Mouse (Mus musculus) gastrocnemius, adult 18-20 months (tissue): ENCODE measurements around the gene Tgm1. TPM values are rescaled to one million over a fixed set of nuclear protein-coding genes. Genes with fewer than 3 reads are reported as not detected.

ENCODE experiments used
- DNase-seq: peaks from one replicate; pipeline ENCODE4 v3.0.0; 2021; ENCODE audit warnings: low spot score
- long read RNA-seq, 2 experiments: library from polyadenylated mRNA; stranded (forward); transcript quantifications; one replicate each; pipeline ENCODE4 v2.0.0; 2021
- total RNA-seq, 2 experiments: library from RNA; stranded (reverse); gene quantifications; 2 replicates each; pipeline ENCODE4 v1.2.3; 2021

Gene Tgm1
- under 1 TPM in 1 of 2 experiments, not detected in 1; 0.17 TPM for total RNA-seq
- long read RNA-seq, experiment 1 = 0 reads
- long read RNA-seq, experiment 2 = 0 reads

- DNase-seq = no peak
These were observed at the start of gene Tgm1 for GRCm38 (mm10) chr14:55713729-55714122. TSS of gene Tgm1 (minus strand) at chr14:55713926.

- DNase-seq = no peak
These were observed 49.4 kb upstream of the Tgm1 start for GRCm38 (mm10) chr14:55763166-55763565.

- peak; percentile 29 for DNase-seq
These were observed 48.5 kb upstream of the Tgm1 start for GRCm38 (mm10) chr14:55762001-55762821.

- no peak for DNase-seq
These were observed 47.4 kb upstream of the Tgm1 start, which contains the start of gene Ltb4r2 for GRCm38 (mm10) chr14:55761163-55761562. TSS of gene Ltb4r2 (plus strand) at chr14:55761428.

DNA sequence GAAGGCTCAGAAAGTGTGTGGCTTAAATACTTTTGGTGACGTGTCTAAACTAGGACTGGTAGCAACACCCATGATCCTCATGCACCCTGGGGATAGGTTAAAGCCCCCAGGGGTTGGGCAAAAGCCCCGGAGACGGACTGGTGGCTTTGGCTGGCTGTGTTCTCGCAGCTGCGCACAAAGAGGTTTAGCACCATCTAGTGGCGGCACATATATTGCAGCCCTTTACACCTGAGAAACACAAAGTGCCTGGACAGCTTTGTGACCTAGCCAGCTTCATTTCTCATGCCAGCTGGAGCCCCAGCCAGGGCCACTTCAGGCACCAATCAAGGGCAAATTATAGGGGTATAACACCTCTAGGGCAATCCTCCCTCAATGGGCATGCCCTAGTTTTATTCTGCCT, 46.4 kb upstream of the Tgm1 start:
- peak; percentile 85 for DNase-seq

DNA sequence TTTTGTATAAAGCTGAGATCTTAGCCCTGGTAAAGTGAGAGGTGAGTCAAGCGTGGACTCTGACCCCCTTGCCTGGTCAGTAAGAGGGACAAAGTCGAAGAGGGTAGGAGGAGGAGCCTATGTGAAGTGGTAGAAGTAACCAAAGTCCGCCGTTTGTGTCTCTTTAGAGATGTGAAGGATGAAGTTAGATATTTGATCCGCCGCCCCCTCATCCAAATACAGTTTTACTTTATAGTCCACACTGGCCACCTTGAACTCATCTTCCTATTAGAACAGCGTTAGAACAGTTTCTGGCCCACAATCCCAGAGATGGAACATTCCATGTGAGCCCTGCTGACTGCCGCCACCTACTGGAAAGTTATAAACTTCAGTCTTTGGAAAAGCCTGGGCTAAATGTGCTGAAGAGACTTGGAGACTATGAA, 44.6 kb upstream of the Tgm1 start, which contains the start of gene Cideb:
Cideb (minus strand) TSS at position 96 of the 422 bp plus-strand sequence.
- DNase-seq = peak; percentile 52

DNA sequence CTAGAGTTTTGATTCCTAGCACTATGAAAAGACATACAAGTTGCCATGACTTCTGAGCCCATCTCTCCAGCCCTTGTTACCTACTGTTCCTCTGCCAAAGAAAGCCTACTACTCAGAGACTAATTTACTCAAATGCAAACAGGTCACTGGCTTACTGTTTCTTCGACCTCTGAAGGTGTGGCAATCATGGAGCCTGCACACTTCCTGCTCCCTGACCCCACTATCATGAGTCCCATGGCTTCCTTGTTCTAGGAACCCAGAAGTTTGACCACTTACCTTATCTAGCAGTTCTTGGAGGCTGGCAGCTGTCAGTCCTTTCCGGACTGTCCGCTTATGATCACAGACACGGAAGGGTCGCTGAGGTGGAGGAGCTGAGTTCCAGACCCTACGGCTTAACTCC, 43.8 kb upstream of the Tgm1 start:
- no peak for DNase-seq

GRCm38 (mm10) chr14:55747051-55747847, 33.5 kb upstream of the Tgm1 start:
- DNase-seq = no peak

DNA sequence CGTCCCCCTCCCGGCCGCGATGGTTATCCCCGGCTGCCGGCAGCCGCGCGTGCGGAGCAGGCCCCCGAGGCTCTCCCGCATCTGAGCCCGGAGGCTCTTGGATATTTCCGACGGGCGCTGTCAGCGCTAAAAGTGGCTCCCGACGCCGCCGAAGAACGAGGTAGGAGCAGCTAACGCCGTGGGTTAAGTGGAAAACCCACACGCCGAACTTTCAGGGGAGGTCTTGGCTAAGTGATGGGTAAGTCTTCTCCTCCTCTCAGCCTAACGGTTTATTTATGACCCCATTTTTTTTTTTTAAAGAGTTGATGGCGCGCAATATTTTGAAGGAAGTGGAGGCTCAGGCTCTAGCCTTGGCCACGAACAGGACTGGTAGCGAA, 32.1 kb upstream of the Tgm1 start:
- DNase-seq = no peak

GRCm38 (mm10) chr14:55745180-55745860, 31.6 kb upstream of the Tgm1 start, which contains the start of the genes Dhrs1 and Nop9:
TSS of gene Dhrs1 (minus strand) at chr14:55745690.
TSS of gene Nop9 (plus strand) at chr14:55745693.
- DNase-seq = peak; percentile 85

DNA sequence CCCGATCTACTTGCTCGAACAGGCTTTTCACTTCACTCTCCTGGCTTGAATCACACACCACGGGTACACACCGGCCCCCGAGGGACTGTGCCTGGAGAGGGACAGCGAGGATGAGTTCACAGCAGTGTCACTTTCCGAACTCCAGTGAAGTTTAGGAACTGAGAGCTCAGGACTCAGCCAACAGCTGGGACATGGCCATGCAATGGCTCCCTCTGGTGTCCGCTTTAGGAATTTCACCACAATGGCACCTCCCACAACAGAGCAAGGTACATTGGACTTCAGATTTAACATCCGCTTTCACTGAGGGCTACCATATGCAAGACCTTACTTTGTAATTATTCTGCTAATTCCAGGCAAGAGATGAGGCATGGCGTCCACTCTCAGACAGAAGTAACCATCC, 30.0 kb upstream of the Tgm1 start:
- peak; percentile 89 for DNase-seq

DNA sequence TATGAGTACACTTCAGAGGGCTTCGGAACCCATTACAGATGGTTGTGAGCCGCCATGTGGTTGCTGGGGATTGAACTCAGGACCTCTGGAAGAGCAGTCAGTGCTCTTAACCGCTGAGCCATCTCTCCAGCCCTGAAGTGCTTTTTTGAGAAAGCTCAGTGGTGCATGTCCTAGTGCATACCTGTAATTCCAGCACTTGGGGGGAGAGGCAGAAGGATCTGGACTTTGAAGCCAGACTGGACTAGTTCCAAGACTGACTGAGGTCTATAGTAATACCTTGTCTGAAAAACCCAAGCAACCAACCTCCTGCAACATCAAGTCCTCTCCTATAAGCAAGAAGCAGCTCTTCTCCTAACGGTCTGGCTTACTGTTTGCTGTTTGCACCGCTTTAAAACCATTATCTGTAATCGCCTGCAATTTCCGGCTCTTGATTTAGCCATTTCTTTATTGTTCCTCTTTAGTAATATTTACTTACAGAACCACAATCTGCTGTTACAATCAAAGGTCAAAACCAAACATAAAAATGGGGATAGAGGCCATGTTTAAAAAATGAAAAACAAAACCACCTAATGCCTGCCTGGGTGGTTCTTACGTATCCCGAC, 23.5 kb upstream of the Tgm1 start:
- no peak for DNase-seq

DNA sequence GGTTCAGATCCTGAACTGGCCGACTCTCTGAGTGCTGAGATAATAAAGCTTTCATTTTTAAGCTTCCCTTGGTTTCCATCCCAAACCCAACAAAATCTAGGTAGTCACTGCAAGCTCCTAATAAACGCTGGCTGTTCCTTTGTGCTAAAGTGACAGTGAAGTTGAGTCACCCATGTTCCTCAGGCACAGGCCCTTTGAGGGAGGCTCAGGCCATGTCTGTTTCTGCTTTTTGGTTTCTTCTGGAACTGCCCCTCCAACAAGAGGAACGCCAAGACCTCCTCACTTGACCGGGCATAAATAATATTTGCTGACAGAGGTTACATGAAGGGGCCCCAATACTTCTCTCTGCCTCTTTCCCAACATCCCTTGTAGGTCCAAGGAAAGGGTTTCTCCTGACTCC, 22.0 kb upstream of the Tgm1 start:
- no peak for DNase-seq

DNA sequence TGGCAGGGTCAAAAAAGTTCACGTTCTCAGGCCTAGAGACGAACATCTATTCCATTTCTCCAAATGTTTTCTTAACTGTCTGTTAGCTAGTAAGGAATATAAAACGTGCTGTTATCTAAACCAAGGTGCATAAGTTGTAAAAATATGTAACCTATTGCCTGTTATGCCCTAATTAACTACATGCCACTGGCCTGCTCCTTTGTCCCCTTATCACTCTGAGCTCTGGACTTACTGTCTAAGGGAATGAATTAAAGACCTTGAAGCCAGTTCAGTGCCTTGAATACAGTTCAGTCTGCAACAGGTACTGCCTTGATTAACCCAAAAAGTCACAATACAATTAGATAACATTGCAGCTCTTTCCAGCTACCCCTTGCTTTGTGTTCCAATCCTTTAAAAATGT, 21.6 kb upstream of the Tgm1 start:
- DNase-seq = no peak

- no peak for DNase-seq
These were observed 21.1 kb upstream of the Tgm1 start for GRCm38 (mm10) chr14:55734869-55735268.

- DNase-seq = no peak
These were observed 20.2 kb upstream of the Tgm1 start for GRCm38 (mm10) chr14:55733889-55734288.

- no peak for DNase-seq
These were observed 16.9 kb upstream of the Tgm1 start for GRCm38 (mm10) chr14:55730531-55731032.

DNA sequence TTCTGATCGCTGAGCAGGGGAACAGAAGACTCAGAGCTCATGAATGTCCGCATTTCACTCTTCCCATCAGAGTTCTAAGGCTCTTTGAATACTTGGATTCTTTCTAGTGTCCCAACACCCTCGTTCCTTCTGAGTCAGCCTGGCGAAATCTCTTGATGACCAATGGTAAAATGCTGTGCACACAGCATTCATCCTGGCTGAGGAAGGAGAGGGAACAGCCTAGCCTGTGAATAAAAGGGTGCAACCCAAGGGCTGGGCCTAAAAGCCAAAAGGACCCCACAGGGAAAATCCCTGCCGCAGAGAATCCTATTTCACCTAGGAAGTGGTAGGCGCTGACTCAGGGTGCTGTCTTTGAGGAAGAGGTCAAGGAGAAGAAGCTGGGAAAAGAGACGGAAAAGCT, 16.4 kb upstream of the Tgm1 start:
- no peak for DNase-seq

GRCm38 (mm10) chr14:55727889-55728685, 14.4 kb upstream of the Tgm1 start:
- no peak for DNase-seq

DNA sequence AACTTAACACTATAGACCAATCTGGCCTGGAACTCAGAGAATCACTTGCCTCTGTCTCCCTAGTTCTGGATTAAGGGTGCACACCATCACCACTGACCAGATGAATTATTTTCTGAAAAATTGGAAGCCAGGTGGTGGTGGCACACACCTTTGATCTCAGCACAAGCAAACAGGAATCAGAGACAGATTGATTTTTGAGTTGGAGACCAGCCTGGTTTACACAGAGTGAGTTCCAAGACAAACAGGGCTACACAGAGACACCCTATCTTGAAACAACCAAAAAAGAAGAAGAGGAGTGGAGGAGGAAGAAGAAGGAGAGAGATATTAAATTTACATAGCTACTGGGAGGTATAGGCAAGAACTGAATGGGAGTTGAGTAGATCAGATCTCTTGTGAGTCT, 12.5 kb upstream of the Tgm1 start:
- no peak for DNase-seq
